Mouse (Mus musculus) bone marrow macrophage, adult 2 months (primary cell): ENCODE results near the gene Lyrm1.

ENCODE experiments used
- CTCF ChIP-seq: IDR thresholded peaks from 2 replicates; pipeline ENCODE4 v1.5.1; 2012; ENCODE audit warnings: low read depth, mild to moderate bottlenecking, low read length, moderate library complexity
- POLR2A ChIP-seq: IDR thresholded peaks from 2 replicates; pipeline ENCODE4 v1.6.1; 2012; ENCODE audit warnings: mild to moderate bottlenecking, low read depth, low read length, borderline replicate concordance

- TF ChIP-seq POLR2A (no peak), CTCF (no peak)
These were observed 680 bp upstream of the Lyrm1 start for GRCm38 (mm10) chr7:119894818-119895544.
